Mouse (Mus musculus) intestine, postnatal 0 days (tissue): Measurements from ENCODE around the gene 2900026A02Rik. TPM values are rescaled to one million over a fixed set of nuclear protein-coding genes. Genes with fewer than 3 reads are reported as not detected.

Experiments
- ATAC-seq: fragments of 200-750 bp; cut with Nextera tagmentation; 2 replicates; pipeline ENCODE4 v1.8.0; 2017; ENCODE audit warnings: mild to moderate bottlenecking, moderate TSS enrichment, moderate library complexity
- H3K27ac ChIP-seq: fragments of 300-500 bp; sonication (generic); 2 replicates; pipeline ENCODE4 v1.5.1; 2014; ENCODE audit warnings: mild to moderate bottlenecking, low read depth, low read length, moderate library complexity
- H3K27me3 ChIP-seq: fragments of 300-500 bp; sonication (generic); replicated peaks from 2 replicates; pipeline ENCODE4 v1.6.1; 2014; ENCODE audit warnings: low read length, mixed read lengths; ENCODE audit not compliant: control insufficient read depth, insufficient read depth
- H3K36me3 ChIP-seq: fragments of 300-500 bp; sonication (generic); 2 replicates; pipeline ENCODE4 v1.6.1; 2014; ENCODE audit warnings: mild to moderate bottlenecking, moderate library complexity; ENCODE audit not compliant: control insufficient read depth, insufficient read depth
- H3K4me1 ChIP-seq: fragments of 300-500 bp; sonication (generic); replicated peaks from 2 replicates; pipeline ENCODE4 v1.6.1; 2014; ENCODE audit warnings: antibody characterized with exemption, low read length, mixed read lengths; ENCODE audit not compliant: control insufficient read depth, insufficient read depth
- H3K4me2 ChIP-seq: fragments of 300-500 bp; sonication (generic); replicated peaks from 2 replicates; pipeline ENCODE4 v1.6.1; 2014; ENCODE audit warnings: low read depth, mild to moderate bottlenecking, moderate library complexity
- H3K4me3 ChIP-seq: fragments of 300-500 bp; sonication (generic); 2 replicates; pipeline ENCODE4 v1.5.1; 2014; ENCODE audit warnings: low read depth, low read length
- H3K9ac ChIP-seq: fragments of 300-500 bp; sonication (generic); 2 replicates; pipeline ENCODE4 v1.6.1; 2014; ENCODE audit warnings: mild to moderate bottlenecking, low read depth, low read length
- H3K9me3 ChIP-seq: fragments of 300-500 bp; sonication (generic); 2 replicates; pipeline ENCODE4 v1.6.1; 2016; ENCODE audit warnings: mixed run types; ENCODE audit not compliant: control insufficient read depth
- CTCF ChIP-seq: sonication (generic); IDR thresholded peaks from 2 replicates; pipeline ENCODE4 v1.5.1; 2016; ENCODE audit warnings: low read depth, mild to moderate bottlenecking, control low read depth, antibody characterized with exemption, moderate library complexity
- WGBS: fragments of 180-500 bp; shearing (Covaris S2); extraction: QIAGEN DNeasy Blood & Tissue Kit; methylation state at CpG from one replicate; pipeline ENCODE4 v1.1.7; 2014; 5-methylcytosine and 5-hydroxymethylcytosine counted together
- polyA plus RNA-seq: library from polyadenylated mRNA; unstranded; fragments of >200 nt; fragmentation: Nextera tagmentation; extraction: Ambion mirVana; gene quantifications from 2 replicates; pipeline ENCODE4 v1.2.1, GENCODE M21; 2015

Gene 2900026A02Rik
- polyA plus RNA-seq, 1 experiment from 2014 or later, result 8.0 TPM

GRCm38 (mm10) chr5:113230196-113230595, 9.2 kb upstream of the 2900026A02Rik start:
- Histone ChIP-seq H3K9me3 (no peaks in the 10 kb centered on the region), H3K27ac (no peak overlapping the region), H3K27me3 (no peaks in the 10 kb centered on the region), H3K4me2 (no peak overlapping the region), H3K36me3 (no peaks in the 10 kb centered on the region), H3K4me1 (no peaks in the 10 kb centered on the region; the same call in 1 of the 2 replicates), H3K4me3 (no peak overlapping the region), H3K9ac (no peak overlapping the region)
- TF ChIP-seq CTCF, result no peak
- 43% methylated on average over 5 of the region's 5 CpGs for WGBS
- peak; percentile 63 for ATAC-seq

- H3K27me3 ChIP-seq, result no peaks in the 10 kb centered on the region
- peak within 1 kb of the TSS; percentile 57 for H3K4me2 ChIP-seq
- H3K9ac ChIP-seq, result peak within 1 kb of the TSS; percentile 17; the same call in 1 of the 2 replicates
- H3K9me3 ChIP-seq, result no peaks in the 10 kb centered on the region
- peak; percentile 97 for TF ChIP-seq CTCF
- ATAC-seq, result peak; percentile 50
- no peaks in the 10 kb centered on the region for H3K36me3 ChIP-seq
- no peak within 1 kb of the TSS for H3K4me3 ChIP-seq
- 0% methylated on average over 13 of the region's 13 CpGs for WGBS
- H3K4me1 ChIP-seq, result no peaks in the 10 kb centered on the region; the same call in 1 of the 2 replicates
- no peak within 1 kb of the TSS for H3K27ac ChIP-seq
Measured at GRCm38 (mm10) chr5:113226632-113227102, 5.6 kb upstream of the 2900026A02Rik start, which contains the start of gene Tmem211. TSS of gene Tmem211 (plus strand) at chr5:113226909.

GRCm38 (mm10) chr5:113225686-113226435, 4.8 kb upstream of the 2900026A02Rik start:
- WGBS, result 32% methylated on average over 25 of the region's 25 CpGs
- no peaks in the 10 kb centered on the region; the same call in 1 of the 2 replicates for H3K4me1 ChIP-seq
- H3K27me3 ChIP-seq, result no peaks in the 10 kb centered on the region
- ATAC-seq, result no peak
- no peak overlapping the region for H3K4me3 ChIP-seq
- no peaks in the 10 kb centered on the region for H3K9me3 ChIP-seq
- H3K36me3 ChIP-seq, result no peaks in the 10 kb centered on the region
- peak overlapping the region; percentile 17; the same call in 1 of the 2 replicates for H3K9ac ChIP-seq
- no peak for TF ChIP-seq CTCF
- no peak overlapping the region for H3K27ac ChIP-seq
- H3K4me2 ChIP-seq, result peak overlapping the region; percentile 57

DNA sequence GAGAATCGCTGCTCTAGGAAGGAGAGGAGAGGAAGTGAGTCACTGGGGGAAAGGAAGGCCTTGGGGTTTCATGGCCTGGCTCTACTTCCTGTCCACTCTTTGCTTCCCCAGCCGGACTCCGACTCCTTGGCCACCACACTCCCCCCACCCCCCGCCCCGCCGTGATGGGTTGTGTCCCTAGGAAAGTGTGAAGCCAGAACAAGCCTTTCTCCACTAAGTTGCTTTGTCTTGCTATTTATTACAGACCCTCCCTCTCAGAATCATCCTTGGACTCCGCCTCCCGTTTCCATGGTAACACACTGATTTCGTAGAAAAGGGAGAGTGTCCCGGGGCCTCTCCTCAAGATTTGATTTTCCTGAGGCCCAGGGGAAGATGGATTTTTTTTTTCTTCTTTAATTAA, 4.2 kb upstream of the 2900026A02Rik start:
- Histone ChIP-seq H3K27ac (no peak overlapping the region), H3K4me1 (no peaks in the 10 kb centered on the region; the same call in 1 of the 2 replicates), H3K9me3 (no peaks in the 10 kb centered on the region), H3K4me3 (no peak overlapping the region), H3K36me3 (no peaks in the 10 kb centered on the region), H3K27me3 (no peaks in the 10 kb centered on the region), H3K9ac (no peak overlapping the region), H3K4me2 (no peak overlapping the region)
- WGBS, result 32% methylated on average over 10 of the region's 10 CpGs
- no peak for TF ChIP-seq CTCF
- no peak for ATAC-seq

DNA sequence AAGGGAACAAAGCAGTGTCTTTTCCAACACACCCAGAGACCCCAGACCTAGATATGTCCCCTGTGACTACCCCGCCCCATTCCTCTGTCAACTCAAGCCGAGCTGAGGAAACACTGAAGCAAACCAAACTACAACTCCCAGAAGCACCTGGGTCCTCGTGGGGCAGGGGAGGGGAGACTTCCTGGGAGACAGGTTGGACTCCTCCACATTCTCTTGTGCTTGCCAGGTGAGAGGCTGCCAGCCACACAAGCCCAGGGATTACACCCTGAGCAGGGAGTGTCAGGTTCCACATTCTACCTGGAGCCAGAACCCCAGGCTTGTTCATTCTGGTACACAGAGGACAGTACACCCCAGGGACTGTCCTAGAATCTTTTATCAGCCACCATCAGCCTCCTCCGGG, 2.9 kb upstream of the 2900026A02Rik start:
- Histone ChIP-seq H3K9me3 (no peaks in the 10 kb centered on the region), H3K9ac (no peak overlapping the region), H3K36me3 (no peaks in the 10 kb centered on the region), H3K4me3 (no peak overlapping the region), H3K27me3 (no peaks in the 10 kb centered on the region), H3K4me2 (no peak overlapping the region), H3K27ac (0 out of 2 replicates have a peak overlapping the region, but pooled peaks have one; percentile 7), H3K4me1 (no peaks in the 10 kb centered on the region; the same call in 1 of the 2 replicates)
- ATAC-seq, result no peak
- 30% methylated on average over 4 of the region's 4 CpGs for whole genome bisulfite sequencing
- TF ChIP-seq CTCF, result no peak

DNA sequence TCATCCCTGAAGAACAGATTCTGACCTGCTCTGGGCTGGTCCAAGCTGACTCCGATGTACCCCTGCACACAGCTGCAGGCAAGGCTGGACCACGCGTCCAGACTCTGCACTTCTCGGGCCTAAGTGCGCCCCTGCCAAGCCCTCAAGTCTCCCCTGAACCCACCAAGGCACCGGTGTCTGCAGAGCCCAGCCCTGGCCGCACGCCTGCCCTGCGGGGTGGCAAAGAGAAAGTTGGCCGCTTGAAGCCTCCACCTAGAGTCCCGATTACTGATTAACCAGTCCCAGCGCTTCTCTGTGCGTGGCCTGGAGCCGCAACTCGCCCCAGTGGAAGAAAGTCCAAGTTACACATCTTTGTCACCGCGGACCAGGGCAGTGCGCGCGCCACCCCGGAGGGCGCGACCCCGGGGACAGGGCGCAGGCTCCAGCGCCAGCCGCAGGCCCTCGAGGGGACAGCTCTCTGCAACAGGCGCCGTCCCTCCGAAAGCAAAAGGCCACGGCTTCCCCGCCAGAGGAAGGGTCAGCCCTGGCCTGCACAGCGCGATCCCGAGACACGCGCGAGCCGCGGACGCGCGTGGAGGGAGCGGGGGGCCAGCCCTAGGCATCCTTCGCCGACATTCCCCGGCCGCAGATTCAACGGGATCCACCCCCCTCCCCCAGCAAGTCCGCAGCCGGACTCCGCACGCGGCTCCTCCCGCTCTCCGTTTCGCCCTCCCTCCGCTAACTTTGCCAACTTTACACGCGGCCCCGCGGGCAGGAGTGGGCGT, 471 bp downstream of the 2900026A02Rik start:
- Histone ChIP-seq H3K9me3 (no peaks in the 10 kb centered on the region), H3K4me1 (0 out of 2 replicates have a peak, but pooled peaks cover 8% of the 10 kb centered on the region), H3K27me3 (no peaks in the 10 kb centered on the region), H3K27ac (peak overlapping the region; percentile 96), H3K9ac (peak overlapping the region; percentile 74), H3K36me3 (no peaks in the 10 kb centered on the region), H3K4me2 (peak overlapping the region; percentile 96), H3K4me3 (peak overlapping the region; percentile 76)
- TF ChIP-seq CTCF, result peak; percentile 27
- ATAC-seq, result peak; percentile 62
- 2% methylated on average over 58 of the region's 64 CpGs for WGBS
